Mouse (Mus musculus): Measurements from ENCODE around the gene Vmn1r86. TPM values are rescaled to one million over a fixed set of nuclear protein-coding genes. Genes with fewer than 3 reads are reported as not detected.

Vmn1r86 gene
- polyA plus RNA-seq, 1 experiment from 2014 or later = not detected

DNA sequence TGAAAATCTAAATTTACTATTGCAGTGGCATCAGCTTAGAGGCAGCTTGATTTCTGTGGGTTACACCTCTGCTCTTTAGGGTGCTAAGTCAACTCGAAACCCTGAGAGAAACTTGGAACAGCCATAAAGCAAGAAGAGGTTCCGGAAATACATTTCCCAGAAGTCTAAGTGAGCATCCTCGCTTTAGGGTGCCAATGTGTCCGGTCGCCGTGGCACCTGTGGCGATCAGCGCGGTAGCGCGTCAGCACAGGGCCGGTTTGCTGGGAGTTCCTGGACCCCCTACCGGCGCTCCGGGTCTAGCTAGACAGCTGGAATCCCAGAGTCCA lies 65.8 kb downstream of the Vmn1r86 start:
- ATAC-seq (ENCODE audit: low FRiP score, low TSS enrichment) = no peak
- TF ChIP-seq EP300 (optimal IDR thresholded peaks at IDR 0.05) = no peak
- 0 out of 2 replicates have a peak, but pooled peaks have one; percentile 4 for TF ChIP-seq CTCF (IDR thresholded peaks at IDR 0.05; ENCODE audit: low read depth)
- H3K4me1 ChIP-seq (replicated peaks; ENCODE audit: control insufficient read depth, insufficient read depth) = no peaks in the 10 kb centered on the region
- peak overlapping the region; percentile 63 for H3K4me2 ChIP-seq (replicated peaks; ENCODE audit: low read depth)
- no peaks in the 10 kb centered on the region for H3K9me3 ChIP-seq (ENCODE audit: control insufficient read depth, low read length)
- WGBS = 1% methylated on average over 15 of the region's 15 CpGs
- H3K4me3 ChIP-seq (ENCODE audit: low read depth, low read length) = peak overlapping the region; percentile 59
- no peaks in the 10 kb centered on the region for H3K36me3 ChIP-seq (ENCODE audit: control insufficient read depth, insufficient read depth, low read length)
- H3K27ac ChIP-seq (replicated peaks) = peak overlapping the region; percentile 53; the same call in 1 of the 2 replicates
- peak overlapping the region; percentile 60 for H3K9ac ChIP-seq (ENCODE audit: low read length)
- no peak for DNase-seq (ENCODE audit: low spot score)
- H3K27me3 ChIP-seq (ENCODE audit: control insufficient read depth, insufficient read depth, low read length) = no peaks in the 10 kb centered on the region

DNA sequence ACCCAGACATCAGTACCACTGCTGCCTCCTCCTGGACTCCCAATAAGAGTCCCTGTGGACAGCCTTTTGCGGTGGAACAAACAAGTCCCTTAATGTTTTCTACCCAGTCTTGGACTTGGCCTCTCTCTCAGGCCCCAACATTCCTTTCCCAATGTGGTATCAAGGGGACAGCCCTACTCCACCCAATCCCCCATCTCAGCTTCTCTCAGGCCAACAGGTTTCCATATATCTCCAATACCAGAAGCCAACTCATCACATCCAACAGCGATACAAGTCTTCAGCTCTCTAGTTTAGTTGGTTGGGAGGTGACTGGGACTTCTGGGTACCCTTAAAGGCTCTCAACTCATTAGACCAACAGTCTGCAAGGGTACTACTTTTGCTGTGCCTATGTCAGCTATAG lies 66.2 kb downstream of the Vmn1r86 start:
- Histone ChIP-seq H3K27me3 (ENCODE audit: control insufficient read depth, insufficient read depth, low read length) (no peaks in the 10 kb centered on the region), H3K9ac (ENCODE audit: low read length) (no peak overlapping the region), H3K4me3 (ENCODE audit: low read depth, low read length) (peak overlapping the region; percentile 59), H3K4me1 (replicated peaks; ENCODE audit: control insufficient read depth, insufficient read depth) (no peaks in the 10 kb centered on the region), H3K36me3 (ENCODE audit: control insufficient read depth, insufficient read depth, low read length) (no peaks in the 10 kb centered on the region), H3K27ac (replicated peaks) (no peak overlapping the region), H3K4me2 (replicated peaks; ENCODE audit: low read depth) (peak overlapping the region; percentile 63), H3K9me3 (ENCODE audit: control insufficient read depth, low read length) (no peaks in the 10 kb centered on the region)
- DNase-seq (ENCODE audit: low spot score) (no peak), ATAC-seq (ENCODE audit: low FRiP score, low TSS enrichment) (no peak)
- 95% methylated on average over 2 of the region's 2 CpGs for WGBS
- 0 out of 2 replicates have a peak, but pooled peaks have one; percentile 9 for TF ChIP-seq CTCF (IDR thresholded peaks at IDR 0.05; ENCODE audit: low read depth)
- TF ChIP-seq EP300 (optimal IDR thresholded peaks at IDR 0.05) = no peak

- Histone ChIP-seq H3K27ac (replicated peaks) (no peak overlapping the region), H3K36me3 (ENCODE audit: control insufficient read depth, insufficient read depth, low read length) (no peaks in the 10 kb centered on the region), H3K4me2 (replicated peaks; ENCODE audit: low read depth) (no peak overlapping the region), H3K4me3 (ENCODE audit: low read depth, low read length) (no peak overlapping the region), H3K9me3 (ENCODE audit: control insufficient read depth, low read length) (no peaks in the 10 kb centered on the region), H3K4me1 (replicated peaks; ENCODE audit: control insufficient read depth, insufficient read depth) (no peaks in the 10 kb centered on the region), H3K27me3 (ENCODE audit: control insufficient read depth, insufficient read depth, low read length) (no peaks in the 10 kb centered on the region), H3K9ac (ENCODE audit: low read length) (no peak overlapping the region)
- no peak for TF ChIP-seq CTCF (IDR thresholded peaks at IDR 0.05; ENCODE audit: low read depth)
- TF ChIP-seq EP300 (optimal IDR thresholded peaks at IDR 0.05) = no peak
- WGBS = 86% methylated on average over 13 of the region's 13 CpGs
- DNase-seq (ENCODE audit: low spot score) = no peak
- no peak for ATAC-seq (ENCODE audit: low FRiP score, low TSS enrichment)
These were observed 66.7 kb downstream of the Vmn1r86 start for GRCm38 (mm10) chr7:13053001-13053400.

Other genes with a start within 250 kb of the Vmn1r86 start
- 1.5 and 1.6 TPM in 2 replicates for gene Zfp128, start 238.7 kb downstream of the Vmn1r86 start, polyA plus RNA-seq (2015; fragmentation: Nextera tagmentation; extraction: Ambion mirVana)
- 5.1 and 5.8 TPM in 2 replicates for gene Zscan22, start 222.1 kb downstream of the Vmn1r86 start, polyA plus RNA-seq (2015; fragmentation: Nextera tagmentation; extraction: Ambion mirVana)
- 784 and 821 TPM in 2 replicates for gene Rps5, start 197.6 kb downstream of the Vmn1r86 start, polyA plus RNA-seq (2015; fragmentation: Nextera tagmentation; extraction: Ambion mirVana)
- 30.7 and 33.6 TPM in 2 replicates for gene Rnf225, start 192.5 kb downstream of the Vmn1r86 start, polyA plus RNA-seq (2015; fragmentation: Nextera tagmentation; extraction: Ambion mirVana)
- 4.4 and 4.6 TPM in 2 replicates for gene Zfp324, start 154.1 kb downstream of the Vmn1r86 start, polyA plus RNA-seq (2015; fragmentation: Nextera tagmentation; extraction: Ambion mirVana)
- 2.1 and 2.5 TPM in 2 replicates for gene Zfp446, start 142.1 kb downstream of the Vmn1r86 start, polyA plus RNA-seq (2015; fragmentation: Nextera tagmentation; extraction: Ambion mirVana)
- 0.13 and 0.25 TPM in 2 replicates for gene Slc27a5, start 121.7 kb downstream of the Vmn1r86 start, polyA plus RNA-seq (2015; fragmentation: Nextera tagmentation; extraction: Ambion mirVana)
- 93.7 and 105 TPM in 2 replicates for gene Trim28, start 120.8 kb downstream of the Vmn1r86 start, polyA plus RNA-seq (2015; fragmentation: Nextera tagmentation; extraction: Ambion mirVana)
- 8.5 and 9.5 TPM in 2 replicates for gene Zbtb45, start 109.9 kb downstream of the Vmn1r86 start, polyA plus RNA-seq (2015; fragmentation: Nextera tagmentation; extraction: Ambion mirVana)
- gene Chmp2a, start 85.1 kb downstream of the Vmn1r86 start, polyA plus RNA-seq (2015; fragmentation: Nextera tagmentation; extraction: Ambion mirVana) = 271 and 287 TPM in 2 replicates
- gene Ube2m, start 81.6 kb downstream of the Vmn1r86 start, polyA plus RNA-seq (2015; fragmentation: Nextera tagmentation; extraction: Ambion mirVana) = 90.9 and 93.4 TPM in 2 replicates
- 0.93 and 1.3 TPM in 2 replicates for gene Mzf1, start 65.2 kb downstream of the Vmn1r86 start, polyA plus RNA-seq (2015; fragmentation: Nextera tagmentation; extraction: Ambion mirVana)
- gene Vmn1r85, start 24.7 kb downstream of the Vmn1r86 start, polyA plus RNA-seq (2015; fragmentation: Nextera tagmentation; extraction: Ambion mirVana) = 0.01 TPM in 1 of 2 replicates, not detected in the other
- 0.04 TPM in 1 of 2 replicates, not detected in the other for gene Vmn1r87, start 20.2 kb upstream of the Vmn1r86 start, polyA plus RNA-seq (2015; fragmentation: Nextera tagmentation; extraction: Ambion mirVana)
- 0.02 TPM in 1 of 2 replicates, not detected in the other for gene Vmn1r88, start 39.7 kb upstream of the Vmn1r86 start, polyA plus RNA-seq (2015; fragmentation: Nextera tagmentation; extraction: Ambion mirVana)
- not detected in 2 replicates for gene Vmn1r89, start 93.1 kb upstream of the Vmn1r86 start, polyA plus RNA-seq (2015; fragmentation: Nextera tagmentation; extraction: Ambion mirVana)
- gene Lig1, start 157.4 kb upstream of the Vmn1r86 start, polyA plus RNA-seq (2015; fragmentation: Nextera tagmentation; extraction: Ambion mirVana) = 29.0 and 32.6 TPM in 2 replicates
- 2.1 and 2.9 TPM in 2 replicates for gene Zswim9, start 158.8 kb upstream of the Vmn1r86 start, polyA plus RNA-seq (2015; fragmentation: Nextera tagmentation; extraction: Ambion mirVana)
- gene Pla2g4c, start 204.7 kb upstream of the Vmn1r86 start, polyA plus RNA-seq (2015; fragmentation: Nextera tagmentation; extraction: Ambion mirVana) = 1.1 and 1.2 TPM in 2 replicates

Data from stomach, postnatal 0 days (tissue).